Mouse (Mus musculus) heart, postnatal 14 days (tissue): ENCODE measurements at regions not wholly inside any gene's neighbourhood (a gene's known extent, or its start where the extent isn't known, plus 50 kb on each side); places are given as distances from the start of the nearest gene placed in this dataset.

Source experiments
- DNase-seq, 2 experiments: peaks; one replicate each; pipeline ENCODE4 v3.0.0; 2021 to 2022
- intact Hi-C: fragments of 180-260 bp; cut with DNase I; formaldehyde crosslinking; loops from one replicate; pipeline ENCODE4 v1.15.1; 2025

DNA sequence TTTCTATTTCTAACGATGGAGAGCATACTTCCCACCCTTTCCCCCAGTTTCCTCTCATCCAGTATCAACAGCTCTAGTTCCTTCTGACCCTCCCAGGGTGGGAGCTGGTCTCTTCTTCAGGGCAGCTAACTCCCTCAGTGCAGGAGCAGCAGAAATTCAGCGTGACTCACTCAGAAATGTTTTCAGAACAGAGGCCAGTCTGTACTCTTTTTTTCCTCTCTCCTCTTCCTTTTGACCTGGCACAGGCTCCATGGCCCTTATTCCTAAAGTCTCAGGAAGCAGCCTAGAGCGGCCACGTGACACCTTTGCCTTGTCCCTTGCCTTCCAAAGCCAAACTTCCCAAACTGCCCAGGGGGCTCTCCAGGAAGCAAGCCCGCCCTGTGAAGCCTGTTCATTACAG lies 55.4 kb downstream of the Pja1 start:
- DNase-seq, result no peak
- intact Hi-C loops, result no loop called here

- no peak for DNase-seq
- intact Hi-C loops, result no loop called here
Measured at GRCm38 (mm10) chrX:99410942-99411341, 60.1 kb downstream of the Pja1 start.

GRCm38 (mm10) chrX:99409858-99410257 lies 61.2 kb downstream of the Pja1 start:
- DNase-seq, result no peak
- intact Hi-C loops, result no loop called here

DNA sequence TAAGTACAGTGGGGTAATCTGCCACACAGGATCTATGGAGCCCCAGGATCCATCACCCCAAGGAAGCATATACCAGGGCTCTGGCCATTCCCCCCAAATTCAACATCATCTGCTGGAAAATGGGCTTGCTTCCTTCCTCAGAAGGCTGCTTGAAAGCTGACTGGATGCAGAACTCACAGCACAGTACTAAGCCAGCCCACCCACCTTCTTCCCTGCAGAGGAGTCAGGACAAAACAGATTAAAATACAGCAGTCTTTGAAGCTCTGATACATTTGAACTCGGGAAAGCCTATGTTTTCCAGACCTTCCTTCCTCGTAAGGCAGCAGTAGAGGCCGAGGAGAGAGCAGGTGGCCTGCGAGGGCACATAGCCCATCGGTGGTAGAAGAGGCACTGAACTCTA lies 61.7 kb downstream of the Pja1 start:
- intact Hi-C loops, result no loop called here
- no peak for DNase-seq

GRCm38 (mm10) chrX:99408804-99409203 lies 62.3 kb downstream of the Pja1 start:
- no peak for DNase-seq
- intact Hi-C loops, result no loop called here

DNA sequence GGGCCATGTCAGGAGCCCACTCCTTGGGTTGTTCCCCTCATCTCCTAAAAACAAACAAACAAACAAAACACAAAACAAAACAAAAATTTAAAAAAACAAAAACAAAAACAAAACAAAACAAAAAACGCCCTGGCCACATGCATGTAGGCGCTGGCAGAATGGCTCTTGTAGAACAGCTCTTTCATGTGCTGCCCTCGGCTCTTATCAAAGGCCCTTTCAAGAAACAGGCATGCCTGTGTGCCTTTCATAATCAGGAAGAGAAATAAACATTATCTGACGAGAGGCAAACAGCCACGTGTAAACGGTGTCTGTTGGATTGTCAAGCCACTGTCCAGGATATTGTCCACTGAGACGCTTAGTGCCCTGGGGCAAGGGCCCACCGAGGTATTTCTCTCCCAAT lies 65.2 kb downstream of the Pja1 start:
- DNase-seq, result no peak
- intact Hi-C loops, result no loop called here

- DNase-seq, result no peak
- intact Hi-C loops, result loop anchor here (2.0 kb wide), 1 partner anchor 119 kb away; no protein-coding TSS in a partner anchor
Measured at GRCm38 (mm10) chrX:99403521-99404149, 67.4 kb downstream of the Pja1 start.

GRCm38 (mm10) chrX:99402841-99403520 lies 68.1 kb downstream of the Pja1 start:
- DNase-seq, result peak in 1 of 2 experiments; percentile 53
- intact Hi-C loops, result loop anchor here (2.0 kb wide), 1 partner anchor 120 kb away; no protein-coding TSS in a partner anchor

DNA sequence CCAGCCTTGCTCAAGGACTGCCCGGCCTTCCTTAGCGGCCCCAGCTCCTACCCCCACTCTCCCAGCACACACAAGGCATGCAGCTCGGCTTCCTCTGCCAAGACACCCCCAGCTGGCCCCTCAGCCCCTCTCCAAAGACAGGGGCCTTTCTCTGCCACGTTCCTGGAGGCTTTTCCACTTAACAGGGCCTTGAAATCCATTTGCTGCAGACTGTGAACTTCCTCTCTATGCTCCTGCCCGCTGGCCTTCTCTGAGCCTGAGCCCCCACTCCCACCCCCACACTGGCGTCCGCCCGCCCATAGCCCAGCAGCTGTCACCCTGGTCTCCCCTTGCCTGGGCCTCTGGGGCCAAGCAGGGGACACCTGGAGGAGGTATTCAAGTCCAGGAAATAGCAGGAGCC lies 73.7 kb downstream of the Pja1 start:
- DNase-seq, result no peak
- intact Hi-C loops, result no loop called here

- no peak for DNase-seq
- intact Hi-C loops, result no loop called here
Measured at GRCm38 (mm10) chrX:99396180-99396579, 74.9 kb downstream of the Pja1 start.

GRCm38 (mm10) chrX:99395067-99395466 lies 76.0 kb downstream of the Pja1 start:
- intact Hi-C loops, result no loop called here
- no peak for DNase-seq

DNA sequence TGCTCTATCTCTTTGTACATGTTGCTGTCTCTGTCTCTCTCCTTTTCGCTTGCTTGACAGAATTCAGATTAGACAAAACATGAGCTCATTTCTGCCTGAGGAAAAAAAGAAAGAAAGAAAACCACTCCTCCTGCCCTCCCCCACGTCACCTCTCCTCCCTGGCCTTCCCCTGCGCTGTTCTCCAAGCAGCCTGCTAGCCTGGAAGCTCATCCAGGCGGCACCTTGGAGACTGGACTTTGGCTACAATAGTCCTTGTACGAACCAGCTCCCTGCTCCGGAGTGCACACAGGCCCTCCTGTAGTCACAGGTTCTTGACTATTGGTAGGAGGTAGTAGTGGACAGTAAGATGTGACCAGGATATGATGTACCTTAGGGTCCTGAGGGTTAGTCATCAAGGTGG lies 79.4 kb downstream of the Pja1 start:
- intact Hi-C loops, result no loop called here

DNA sequence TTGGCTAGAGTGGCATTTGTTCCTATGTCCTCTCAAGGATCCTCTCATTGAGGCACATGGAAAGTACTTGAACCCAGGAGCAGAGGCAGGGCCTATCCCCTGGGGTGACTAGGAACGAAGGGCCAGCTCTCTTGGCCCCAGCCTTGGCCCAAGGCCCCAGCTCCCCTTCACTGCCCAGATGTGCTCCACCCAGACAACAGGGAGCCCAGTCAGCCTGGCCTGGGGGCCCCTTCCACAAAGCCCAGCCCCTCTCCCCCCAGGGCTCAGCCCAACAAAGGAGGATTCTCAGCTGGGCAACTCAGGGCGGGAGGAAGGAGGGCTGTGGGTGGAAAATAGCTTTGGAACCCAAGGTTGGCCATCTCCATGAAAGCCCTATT lies 80.6 kb downstream of the Pja1 start:
- intact Hi-C loops, result no loop called here
- DNase-seq, result no peak

More for the DNA sequence above, 79.4 kb downstream of the Pja1 start:
- no peak for DNase-seq

DNA sequence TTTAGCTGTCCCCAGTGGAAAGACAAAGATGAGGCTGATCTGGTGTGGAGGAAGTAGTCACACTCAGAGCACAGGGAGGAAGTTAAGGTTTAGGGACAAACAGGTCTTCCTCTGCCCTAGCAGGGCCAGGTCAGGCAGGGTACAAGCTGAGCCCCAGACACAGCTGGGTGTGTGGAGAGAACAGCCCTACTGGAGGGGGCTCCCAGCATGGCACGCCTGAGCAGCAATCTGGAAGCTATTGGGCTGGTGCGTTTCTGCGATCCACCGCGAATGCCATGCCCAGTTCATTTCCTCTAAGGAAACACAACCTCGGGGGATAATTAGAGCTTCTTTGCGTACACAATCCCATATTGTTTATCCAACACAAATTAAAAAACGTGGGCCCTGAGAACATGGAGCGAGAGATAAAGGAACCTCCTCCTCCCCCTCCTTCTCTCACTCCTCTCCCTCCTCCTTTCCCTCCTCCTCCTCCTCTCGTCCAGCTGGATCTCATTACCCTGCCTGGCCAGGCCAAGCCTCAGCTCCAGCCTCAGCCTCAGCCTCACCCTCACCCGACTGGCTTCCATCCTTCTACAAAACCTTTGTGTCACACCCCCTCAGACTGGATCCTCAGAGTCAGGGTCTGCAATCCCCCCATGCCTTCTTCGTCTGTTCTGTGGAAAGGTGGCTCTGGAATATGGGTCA lies 81.2 kb downstream of the Pja1 start:
- DNase-seq, result no peak
- intact Hi-C loops, result no loop called here

- intact Hi-C loops, result no loop called here
- no peak for DNase-seq
Measured at GRCm38 (mm10) chrX:99370711-99371110, 100.4 kb downstream of the Pja1 start.

- peak; percentile 50 to 60 for DNase-seq
- intact Hi-C loops, result no loop called here
Measured at GRCm38 (mm10) chrX:99369258-99369900, 101.7 kb downstream of the Pja1 start.

DNA sequence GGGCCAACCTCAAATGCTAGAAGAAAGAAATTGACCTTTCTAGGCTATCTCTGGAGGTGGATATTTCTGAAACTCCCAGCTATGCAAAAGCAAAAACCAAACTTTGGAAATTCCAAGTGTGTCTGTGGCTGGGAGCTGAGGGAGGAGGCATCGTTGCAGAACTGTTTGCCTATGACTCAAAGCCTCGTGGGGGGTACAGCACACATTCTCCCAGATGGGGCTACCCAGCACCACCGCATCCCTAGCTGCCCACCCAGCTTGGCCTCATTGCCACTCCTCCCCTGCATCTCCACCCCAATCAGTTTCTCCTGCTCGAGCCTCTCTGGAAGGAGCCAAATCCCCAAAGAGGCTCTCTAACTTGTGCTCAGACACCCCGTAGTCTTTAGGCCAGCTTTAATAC lies 107.0 kb downstream of the Pja1 start:
- intact Hi-C loops, result loop anchor here (5.0 kb wide), 2 partner anchors 158 to 208 kb away; no protein-coding TSS in a partner anchor

GRCm38 (mm10) chrX:99360095-99360890 lies 110.8 kb downstream of the Pja1 start:
- intact Hi-C loops, result loop anchor here (5.0 kb wide), 2 partner anchors 162 to 212 kb away; no protein-coding TSS in a partner anchor
- DNase-seq, result no peak

More for the DNA sequence above, 107.0 kb downstream of the Pja1 start:
- no peak for DNase-seq

- intact Hi-C loops, result loop anchor here (1.0 to 5.0 kb wide), 2 partner anchors 66 to 223 kb away; no protein-coding TSS in a partner anchor
- peak; percentile 33 to 47 for DNase-seq
Measured at GRCm38 (mm10) chrX:99358784-99359183, 112.3 kb downstream of the Pja1 start.

DNA sequence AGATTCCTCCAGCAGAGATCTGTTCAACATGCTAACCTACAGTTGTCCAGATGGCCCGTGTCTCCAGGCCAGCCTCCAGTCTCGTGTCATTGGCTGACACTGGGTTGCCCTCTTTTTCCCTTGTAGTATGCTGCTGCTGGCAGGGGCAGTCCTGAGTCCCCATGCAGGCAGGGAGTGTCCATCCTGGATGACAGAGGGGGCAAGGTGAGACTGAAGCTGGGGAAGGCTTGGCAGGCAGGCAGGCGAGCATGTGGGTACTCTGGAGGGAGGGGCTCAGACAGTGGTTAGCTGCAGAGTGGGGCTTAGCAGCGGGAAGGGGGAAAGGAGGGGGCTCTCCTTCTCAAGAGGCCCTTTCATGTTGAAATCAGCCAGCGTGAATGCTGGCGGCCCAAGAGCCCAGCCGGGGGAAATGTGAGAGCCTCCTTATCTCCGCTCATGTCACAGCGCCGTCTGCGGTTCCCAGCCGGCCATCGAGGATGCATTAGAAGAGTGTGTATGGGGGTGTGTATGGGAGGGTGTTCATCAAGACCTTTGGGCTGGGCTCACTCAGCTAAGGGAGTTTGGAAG lies 112.9 kb downstream of the Pja1 start:
- intact Hi-C loops, result loop anchor here (1.0 to 5.0 kb wide), 2 partner anchors 66 to 223 kb away; no protein-coding TSS in a partner anchor
- peak in 1 of 2 experiments; percentile 9 for DNase-seq
